Mouse (Mus musculus) kidney, adult 2 months (tissue): ENCODE results near the gene Nubpl. TPM values are rescaled to one million over a fixed set of nuclear protein-coding genes. Genes with fewer than 3 reads are reported as not detected.

ENCODE experiments used
- DNase-seq: peaks from one replicate; pipeline ENCODE4 v3.0.0; 2021
- H3K27ac ChIP-seq: fragments of 200-500 bp; 2 replicates; pipeline ENCODE4 v1.5.1; 2012; ENCODE audit warnings: low read depth, low read length, control low read depth, inconsistent platforms; ENCODE audit not compliant: insufficient read depth
- H3K27me3 ChIP-seq: fragments of 200-500 bp; replicated peaks from 2 replicates; pipeline ENCODE4 v1.6.1; 2012; ENCODE audit warnings: mild to moderate bottlenecking, moderate library complexity, low read length, inconsistent platforms; ENCODE audit not compliant: control insufficient read depth, insufficient read depth
- H3K36me3 ChIP-seq: fragments of 200-500 bp; 2 replicates; pipeline ENCODE4 v1.6.1; 2012; ENCODE audit warnings: mild to moderate bottlenecking, moderate library complexity, low read length, inconsistent platforms; ENCODE audit not compliant: control insufficient read depth, insufficient read depth
- H3K4me1 ChIP-seq: fragments of 200-500 bp; 2 replicates; pipeline ENCODE4 v1.6.1; 2011; ENCODE audit warnings: low read length; ENCODE audit not compliant: control insufficient read depth, insufficient read depth
- H3K4me3 ChIP-seq: fragments of 200-500 bp; 2 replicates; pipeline ENCODE4 v1.5.1; 2011; ENCODE audit warnings: mild to moderate bottlenecking, low read depth, low read length, control low read depth; ENCODE audit not compliant: insufficient read depth
- CTCF ChIP-seq: fragments of 200-500 bp; conservative IDR thresholded peaks from 2 replicates; pipeline ENCODE4 v1.5.1; 2011; ENCODE audit warnings: low read depth, mild to moderate bottlenecking, control low read depth, low read length, moderate library complexity, mixed read lengths; ENCODE audit not compliant: insufficient read depth, insufficient read length
- POLR2A ChIP-seq: fragments of 200-500 bp; IDR thresholded peaks from one replicate; pipeline ENCODE4 v1.6.1; 2011; ENCODE audit warnings: low read depth, low read length, control low read depth
- WGBS: fragments of 180-500 bp; shearing (Covaris S2); methylation state at CpG from one replicate; pipeline ENCODE4 v1.1.7; 2018; 5-methylcytosine and 5-hydroxymethylcytosine counted together
- polyA plus RNA-seq: library from polyadenylated mRNA; depleted of rRNA; stranded (reverse); fragments of >200 nt; gene quantifications from 2 replicates; pipeline ENCODE4 v1.2.3, GENCODE M21; 2012

The Nubpl gene
- polyA plus RNA-seq, 1 experiment: 7.4 TPM

GRCm38 (mm10) chr12:52132256-52132655 lies 34.7 kb downstream of the Nubpl start:
- 32% methylated on average over 10 of the region's 10 CpGs for WGBS
- H3K4me1 ChIP-seq: no peaks in the 10 kb centered on the region
- no peak overlapping the region for H3K27ac ChIP-seq
- no peaks in the 10 kb centered on the region for H3K27me3 ChIP-seq
- no peaks in the 10 kb centered on the region for H3K36me3 ChIP-seq
- DNase-seq: peak; percentile 40
- TF ChIP-seq POLR2A: no peak
- no peak for TF ChIP-seq CTCF
- no peak overlapping the region for H3K4me3 ChIP-seq

- H3K27ac ChIP-seq: no peak overlapping the region
- no peak for DNase-seq
- no peaks in the 10 kb centered on the region for H3K36me3 ChIP-seq
- no peaks in the 10 kb centered on the region for H3K27me3 ChIP-seq
- no peak for TF ChIP-seq POLR2A
- no peak for TF ChIP-seq CTCF
- H3K4me1 ChIP-seq: no peaks in the 10 kb centered on the region
- H3K4me3 ChIP-seq: no peak overlapping the region
- WGBS: 83% methylated on average over 4 of the region's 4 CpGs
These were observed 40.8 kb downstream of the Nubpl start for GRCm38 (mm10) chr12:52138296-52138695.

DNA sequence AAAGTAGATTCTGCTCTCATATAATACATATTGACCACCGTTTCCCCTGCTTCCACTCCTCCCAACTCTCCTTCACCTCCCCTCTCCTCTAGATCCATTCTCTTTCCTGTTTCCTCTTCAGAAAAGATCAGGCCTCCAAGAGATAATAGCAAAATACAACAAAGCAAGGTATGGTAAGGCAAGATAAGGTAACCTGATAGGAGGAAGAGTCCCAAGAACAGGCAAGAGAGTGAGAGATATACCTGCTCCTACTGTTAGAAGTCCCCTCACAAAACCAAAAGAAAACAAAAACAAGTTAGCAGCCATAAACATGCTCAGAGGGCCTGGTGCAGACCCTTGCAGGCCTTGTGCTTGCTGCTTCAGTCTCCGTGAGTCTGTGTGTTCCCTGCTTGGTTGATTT lies 49.1 kb downstream of the Nubpl start:
- no peaks in the 10 kb centered on the region for H3K4me1 ChIP-seq
- 83% methylated on average over 2 of the region's 2 CpGs for WGBS
- H3K36me3 ChIP-seq: no peaks in the 10 kb centered on the region
- no peak for DNase-seq
- H3K27ac ChIP-seq: no peak overlapping the region
- no peak overlapping the region for H3K4me3 ChIP-seq
- no peak for TF ChIP-seq POLR2A
- TF ChIP-seq CTCF: no peak
- H3K27me3 ChIP-seq: no peaks in the 10 kb centered on the region

- Histone ChIP-seq H3K36me3 (no peaks in the 10 kb centered on the region), H3K27me3 (no peaks in the 10 kb centered on the region), H3K27ac (no peak overlapping the region), H3K4me1 (no peaks in the 10 kb centered on the region), H3K4me3 (no peak overlapping the region)
- WGBS: 94% methylated on average over 3 of the region's 3 CpGs
- no peak for DNase-seq
- TF ChIP-seq CTCF (no peak), POLR2A (no peak)
These were observed 51.9 kb downstream of the Nubpl start for GRCm38 (mm10) chr12:52149448-52149847.

DNA sequence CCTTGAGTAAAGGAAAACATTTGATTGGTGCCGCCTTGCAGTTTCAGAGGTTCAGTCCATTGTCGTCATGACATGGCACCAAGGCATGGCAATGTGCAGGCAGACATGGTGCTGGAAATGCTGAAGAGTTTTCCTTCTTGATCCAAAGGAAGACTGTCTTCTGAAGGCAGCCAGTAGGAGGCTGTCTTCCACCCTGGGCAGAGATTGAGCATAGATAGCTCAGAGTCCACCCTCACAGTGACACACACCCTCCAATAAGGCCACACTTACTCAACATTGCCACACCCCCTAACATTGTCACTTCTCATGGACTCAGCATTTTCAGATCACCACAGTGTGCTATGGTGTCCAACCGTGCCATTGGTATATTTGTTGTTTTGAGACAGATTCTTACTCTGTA lies 54.5 kb downstream of the Nubpl start:
- no peaks in the 10 kb centered on the region for H3K36me3 ChIP-seq
- H3K27ac ChIP-seq: no peak overlapping the region
- WGBS: 97% methylated on average over 3 of the region's 3 CpGs
- no peak overlapping the region for H3K4me3 ChIP-seq
- no peak for DNase-seq
- no peaks in the 10 kb centered on the region for H3K4me1 ChIP-seq
- TF ChIP-seq POLR2A (no peak), CTCF (no peak)
- no peaks in the 10 kb centered on the region for H3K27me3 ChIP-seq

DNA sequence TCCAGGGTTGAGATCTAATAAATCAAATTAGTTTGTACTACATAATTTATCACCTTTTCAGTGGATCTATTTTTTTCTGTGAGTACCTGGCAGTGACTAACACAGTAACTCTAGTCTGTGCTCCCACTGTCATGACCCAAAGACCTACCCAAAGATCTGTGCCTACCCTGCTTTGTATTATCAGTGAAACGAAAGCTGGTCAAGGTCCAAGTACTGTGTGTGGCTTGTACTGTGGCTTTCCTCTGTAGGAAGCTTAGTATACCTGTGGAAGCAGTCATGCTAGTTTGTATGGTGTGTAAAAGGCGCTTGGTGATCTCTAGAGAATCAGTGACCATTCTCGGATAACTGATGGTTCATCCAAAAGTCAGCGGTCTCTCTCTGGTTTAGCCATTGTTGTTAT lies 57.4 kb downstream of the Nubpl start:
- WGBS: 88% methylated on average over 4 of the region's 4 CpGs
- no peaks in the 10 kb centered on the region for H3K27me3 ChIP-seq
- H3K27ac ChIP-seq: no peak overlapping the region
- H3K4me1 ChIP-seq: no peaks in the 10 kb centered on the region
- no peak for DNase-seq
- TF ChIP-seq POLR2A (no peak), CTCF (no peak)
- H3K4me3 ChIP-seq: no peak overlapping the region
- H3K36me3 ChIP-seq: no peaks in the 10 kb centered on the region

DNA sequence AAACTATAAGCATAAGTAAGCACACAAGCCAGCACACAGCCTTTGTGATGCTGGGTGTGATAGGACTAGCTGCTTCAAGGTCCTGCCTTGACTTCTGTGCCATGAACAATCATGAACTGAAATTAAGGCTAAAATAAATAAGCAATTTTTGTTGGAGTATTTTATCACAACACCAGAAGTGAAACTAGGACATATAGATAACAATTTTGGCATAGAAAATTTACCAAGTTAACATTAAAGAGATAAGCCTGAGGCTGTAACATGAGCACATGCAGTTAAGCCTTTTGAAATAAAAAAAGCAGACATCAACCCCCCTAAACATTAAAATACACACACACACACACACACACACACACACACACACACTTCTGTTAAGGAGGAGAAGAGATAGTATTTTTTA lies 66.9 kb downstream of the Nubpl start:
- no peaks in the 10 kb centered on the region for H3K27me3 ChIP-seq
- H3K4me1 ChIP-seq: no peaks in the 10 kb centered on the region
- no peak overlapping the region for H3K27ac ChIP-seq
- DNase-seq: no peak
- TF ChIP-seq CTCF (no peak), POLR2A (no peak)
- H3K4me3 ChIP-seq: no peak overlapping the region
- no peaks in the 10 kb centered on the region for H3K36me3 ChIP-seq
